Mouse (Mus musculus) lung, postnatal 0 days (tissue): ENCODE measurements at regions not wholly inside any gene's neighbourhood (a gene's known extent, or its start where the extent isn't known, plus 50 kb on each side); places are given as distances from the start of the nearest gene placed in this dataset.

Experiments used
- CTCF ChIP-seq: IDR thresholded peaks from 2 replicates; pipeline ENCODE4 v1.5.1; 2016; ENCODE audit warnings: antibody characterized with exemption, mild to moderate bottlenecking
- EP300 ChIP-seq: IDR thresholded peaks from 2 replicates; pipeline ENCODE4 v1.6.1; 2016; ENCODE audit warnings: antibody characterized with exemption, mild to moderate bottlenecking, control low read depth

DNA sequence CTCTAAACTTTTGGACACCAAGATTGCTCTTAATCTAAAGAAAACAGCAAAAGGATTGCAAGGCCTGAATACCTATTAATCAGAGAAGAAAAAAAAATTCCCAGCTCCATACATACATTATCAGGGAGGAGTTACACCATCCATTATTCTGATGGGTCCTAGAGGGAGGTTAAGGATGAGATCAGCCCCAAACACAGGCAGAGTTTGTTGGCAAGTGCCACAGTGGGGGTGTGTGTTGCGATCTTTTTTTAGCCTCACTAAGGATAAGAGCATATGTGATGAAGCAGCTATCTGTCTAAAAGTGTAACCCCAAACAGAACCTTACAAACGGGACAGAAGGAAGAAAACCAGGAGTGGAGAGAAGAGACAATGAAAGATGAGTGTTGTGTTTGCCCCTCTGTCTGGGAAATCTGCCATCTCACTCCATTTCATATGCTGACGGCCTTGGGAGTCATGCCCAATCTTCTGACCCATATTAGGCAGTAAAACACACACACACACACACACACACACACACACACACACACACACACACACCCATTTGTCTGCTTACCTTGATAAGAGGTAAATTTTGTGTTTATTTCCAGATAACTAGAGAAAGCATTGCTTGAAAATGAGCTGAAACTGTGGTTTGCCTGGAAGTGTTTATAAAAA lies 61.4 kb upstream of the Adamts9 start:
- TF ChIP-seq CTCF: no peak
- TF ChIP-seq EP300: no peak
